Mouse (Mus musculus): ENCODE data around the gene 9930021J03Rik. TPM values are rescaled to one million over a fixed set of nuclear protein-coding genes. Genes with fewer than 3 reads are reported as not detected.

Gene 9930021J03Rik
- polyA plus RNA-seq, 1 experiment = 5.5 TPM

DNA sequence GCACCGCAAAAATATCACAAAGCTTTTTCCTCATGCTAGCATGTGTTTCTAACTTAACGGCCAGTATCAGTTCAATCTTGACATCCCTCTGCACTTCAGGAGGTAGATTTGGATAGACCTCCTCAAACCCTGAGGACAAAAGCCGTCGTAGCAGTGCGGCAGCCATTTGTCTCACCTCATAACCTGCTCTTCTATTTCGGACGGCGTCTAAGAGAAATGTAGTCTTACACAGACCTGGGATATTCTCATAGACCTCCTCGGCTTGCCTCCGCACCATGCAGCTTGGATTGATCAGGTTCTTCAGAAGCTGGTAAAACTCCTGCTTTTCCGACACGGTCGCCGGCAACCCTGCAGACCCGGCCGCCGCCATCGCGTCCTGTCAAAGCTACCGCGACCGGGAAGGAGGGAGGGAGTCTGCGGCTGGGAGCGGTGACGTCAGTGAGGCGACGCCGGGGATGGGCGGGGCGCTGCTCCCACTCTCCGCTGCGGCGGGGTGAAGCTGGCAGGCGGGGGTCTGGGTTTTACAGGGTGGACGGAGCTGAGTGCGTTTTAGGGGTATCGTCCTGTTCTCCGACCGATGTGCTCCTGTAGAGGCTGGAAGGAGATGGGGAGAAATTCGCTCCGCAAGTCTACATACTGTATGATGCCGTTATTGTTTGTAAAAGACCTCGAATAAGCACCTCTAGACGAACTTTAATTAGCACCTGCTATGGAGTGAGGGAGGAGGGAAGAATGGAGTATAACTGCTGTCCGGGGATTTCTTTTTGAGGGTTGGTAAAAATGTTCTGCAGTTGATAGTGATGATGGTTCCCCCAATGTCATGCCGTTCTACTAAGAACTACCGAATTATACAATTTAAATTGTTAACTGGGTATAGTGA, 7.0 kb upstream of the 9930021J03Rik start, which contains the start of gene Ranbp6:
TSS of gene Ranbp6 (minus strand) at position 394 of the 880 bp plus-strand sequence.
- under 1% methylated on average over 47 of the region's 47 CpGs for WGBS
- DNase-seq (ENCODE audit: low read depth, low spot score) = no peak

DNA sequence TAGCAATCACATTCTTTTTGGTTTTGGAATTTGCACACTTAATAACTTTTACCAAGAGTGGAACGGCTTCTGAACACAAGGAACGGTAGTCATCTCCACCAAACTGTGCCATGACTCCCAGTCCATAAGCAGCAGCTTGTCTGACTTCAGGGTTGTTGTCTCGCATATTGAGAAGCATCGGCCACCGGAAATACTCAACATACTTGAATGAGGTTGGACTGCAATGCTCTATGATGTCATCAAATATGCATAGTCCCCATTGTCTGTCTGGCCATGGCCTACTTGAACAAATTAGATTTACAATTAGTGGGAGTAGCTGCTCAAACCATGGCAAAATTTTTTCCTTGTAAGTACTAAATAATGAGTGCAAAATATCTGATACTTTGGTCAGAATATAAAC, 4.2 kb upstream of the 9930021J03Rik start:
- DNase-seq (ENCODE audit: low read depth, low spot score) = no peak
- WGBS = 95% methylated on average over 5 of the region's 5 CpGs

DNA sequence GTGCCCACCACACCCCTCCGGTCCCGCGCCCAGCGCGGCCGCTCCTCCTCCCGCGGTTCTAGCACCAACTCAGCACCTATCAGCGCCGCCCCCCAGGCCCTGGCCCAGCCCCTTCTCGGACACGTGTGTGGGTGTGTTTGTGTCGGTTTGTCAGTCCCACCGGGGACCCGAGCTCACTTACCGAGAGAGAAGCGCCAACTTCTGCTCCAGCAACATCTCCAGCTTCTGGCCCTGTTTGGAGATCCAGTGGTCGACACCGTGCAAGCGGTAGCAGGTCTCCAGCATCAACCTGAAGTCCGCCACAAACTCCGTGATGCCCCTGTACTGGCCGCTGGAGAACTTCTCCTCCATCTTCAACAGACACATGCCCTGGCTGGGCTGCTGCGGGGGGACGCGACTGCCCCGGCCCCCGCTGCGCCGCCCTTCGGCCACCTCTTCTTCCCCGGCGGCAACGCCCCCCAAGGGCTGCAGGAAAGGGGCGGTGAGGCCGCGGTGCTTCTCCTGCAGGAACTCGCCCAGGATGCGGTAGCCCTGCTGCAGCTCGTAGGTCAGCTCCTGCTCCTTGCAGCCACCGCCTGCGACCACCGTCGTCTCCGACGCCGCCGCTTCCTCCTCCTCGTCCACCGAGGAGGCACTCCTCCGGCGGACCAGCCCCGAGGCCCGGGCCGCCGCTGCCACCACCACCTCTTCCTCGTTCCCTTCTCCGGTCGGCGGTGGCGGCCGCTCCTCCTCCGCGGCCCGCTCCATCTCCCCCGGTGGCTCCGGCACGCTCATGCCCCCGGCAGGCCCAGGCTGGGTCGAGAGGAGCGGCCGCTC, 480 bp downstream of the 9930021J03Rik start:
- under 1% methylated on average over 69 of the region's 72 CpGs for WGBS
- DNase-seq (ENCODE audit: low read depth, low spot score) = no peak

DNA sequence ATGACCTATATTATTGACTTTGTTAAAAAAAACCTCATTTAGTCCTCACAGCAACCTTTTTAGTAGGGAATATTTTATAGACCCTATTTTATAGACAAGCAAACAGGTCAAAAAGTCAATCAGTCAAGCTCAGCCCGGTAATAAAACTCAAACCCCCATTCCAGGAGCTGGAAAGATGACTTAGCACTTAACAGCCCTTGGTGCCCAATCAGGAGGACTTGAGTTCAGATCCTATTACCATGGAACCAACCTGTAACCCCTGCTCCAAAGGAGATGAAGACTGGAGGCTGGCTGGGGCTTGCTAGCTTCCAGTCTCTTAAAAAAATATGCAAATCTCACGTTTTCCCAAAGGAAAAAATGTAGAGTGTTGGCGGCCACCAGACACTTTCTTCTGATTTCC, 1.8 kb downstream of the 9930021J03Rik start:
- 18% methylated on average over 3 of the region's 3 CpGs for WGBS
- DNase-seq (ENCODE audit: low read depth, low spot score) = no peak

DNA sequence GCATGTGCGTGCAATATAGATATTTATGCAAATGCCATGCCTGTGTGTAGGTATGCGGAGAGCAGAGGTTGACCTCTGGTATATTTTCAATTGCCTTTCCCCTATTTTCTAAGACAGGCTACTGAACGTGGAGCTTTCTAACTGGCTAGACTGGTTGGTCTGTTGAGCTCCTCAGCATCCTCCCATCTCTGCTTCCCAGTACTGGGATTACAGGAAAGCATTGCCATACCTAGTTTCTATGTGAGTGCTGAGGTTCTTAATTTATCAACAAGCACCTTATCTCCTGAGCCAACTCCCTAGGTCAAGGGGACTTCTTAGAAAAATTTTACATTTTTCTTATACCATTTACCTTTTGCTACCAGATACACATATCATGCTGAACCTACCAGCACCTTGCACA, 8.4 kb downstream of the 9930021J03Rik start:
- WGBS = 61% methylated on average over 3 of the region's 3 CpGs
- no peak for DNase-seq (ENCODE audit: low read depth, low spot score)

DNA sequence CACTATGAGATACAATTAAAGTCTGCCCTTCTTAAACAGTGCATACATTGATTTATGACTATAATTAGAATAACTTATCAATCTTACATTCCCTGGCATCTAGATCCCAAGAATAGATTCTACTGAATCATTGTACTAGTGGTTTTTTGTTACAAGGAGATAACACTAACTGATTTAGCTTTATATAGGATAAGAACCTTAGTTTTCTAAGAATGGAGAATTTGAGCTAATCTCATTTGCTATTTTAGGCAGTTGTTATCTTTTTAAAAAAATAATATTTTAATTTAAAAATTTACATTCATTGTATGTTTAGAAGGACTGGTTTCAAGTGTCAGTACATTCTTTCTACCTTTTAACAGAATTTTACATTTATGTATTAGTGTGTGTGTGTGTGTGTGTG, 17.8 kb downstream of the 9930021J03Rik start:
- DNase-seq (ENCODE audit: low read depth, low spot score) = no peak

DNA sequence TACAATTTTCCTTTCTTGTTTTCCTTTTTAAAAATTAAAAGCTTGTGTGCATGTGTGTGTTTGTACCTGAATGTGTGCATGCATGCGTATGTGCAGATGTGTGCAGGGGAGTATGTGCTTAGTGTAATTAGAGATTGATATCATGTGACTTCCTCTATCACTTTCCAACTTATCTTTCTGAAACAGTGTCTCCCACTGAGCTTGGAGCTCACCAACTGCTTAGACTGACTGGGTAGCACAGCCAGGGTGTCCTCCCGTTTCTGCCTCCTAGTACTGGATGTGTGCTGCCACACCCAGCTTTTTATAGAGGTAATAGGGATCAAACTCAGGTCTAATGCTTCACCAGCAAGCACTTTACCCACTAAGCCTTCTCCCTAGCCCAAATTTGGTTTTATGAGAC, 22.9 kb downstream of the 9930021J03Rik start:
- whole genome bisulfite sequencing = 56% methylated on average over 2 of the region's 2 CpGs
- no peak for DNase-seq (ENCODE audit: low read depth, low spot score)

DNA sequence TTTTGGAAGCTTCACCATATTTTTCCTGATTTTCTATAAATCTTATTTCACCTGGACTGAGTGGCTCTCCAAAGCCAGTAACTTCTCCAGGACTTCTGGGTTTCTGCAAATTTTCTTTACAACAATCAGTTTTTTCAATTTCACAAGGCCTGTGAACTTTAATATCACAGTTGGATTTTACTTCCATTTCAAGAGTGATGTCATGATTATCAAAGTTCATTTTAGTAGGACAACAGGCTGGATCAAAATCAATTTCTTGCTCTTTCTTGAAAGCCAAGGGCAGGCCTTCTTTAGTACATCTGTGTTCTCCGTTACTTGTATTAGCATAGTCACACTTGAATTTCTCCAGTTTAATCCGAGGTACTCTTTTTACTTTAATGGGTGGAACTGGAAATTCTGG, 51.9 kb downstream of the 9930021J03Rik start:
- WGBS = 86% methylated on average over 2 of the region's 2 CpGs
- DNase-seq (ENCODE audit: low read depth, low spot score) = no peak

DNA sequence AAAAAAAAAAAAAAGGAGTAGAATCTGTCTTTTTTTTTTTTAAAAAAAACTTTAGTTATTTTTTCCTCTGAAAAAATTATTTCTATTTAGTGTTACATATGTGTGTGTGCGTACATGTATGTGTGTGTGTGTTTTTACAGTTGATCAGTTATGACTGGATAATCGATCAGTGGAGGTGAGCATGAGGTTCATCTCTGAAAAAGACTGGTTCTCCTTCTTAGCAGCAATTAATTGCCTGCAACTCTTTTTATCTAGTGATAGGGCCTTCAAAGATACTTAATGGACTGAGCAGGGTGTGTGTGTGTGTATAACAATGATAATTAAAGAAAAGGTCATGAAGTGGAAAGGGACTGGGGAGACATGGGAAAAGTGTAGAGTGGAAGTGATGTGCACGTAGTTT, 54.8 kb downstream of the 9930021J03Rik start:
- no peak for DNase-seq (ENCODE audit: low read depth, low spot score)
- 97% methylated on average over 3 of the region's 3 CpGs for WGBS

DNA sequence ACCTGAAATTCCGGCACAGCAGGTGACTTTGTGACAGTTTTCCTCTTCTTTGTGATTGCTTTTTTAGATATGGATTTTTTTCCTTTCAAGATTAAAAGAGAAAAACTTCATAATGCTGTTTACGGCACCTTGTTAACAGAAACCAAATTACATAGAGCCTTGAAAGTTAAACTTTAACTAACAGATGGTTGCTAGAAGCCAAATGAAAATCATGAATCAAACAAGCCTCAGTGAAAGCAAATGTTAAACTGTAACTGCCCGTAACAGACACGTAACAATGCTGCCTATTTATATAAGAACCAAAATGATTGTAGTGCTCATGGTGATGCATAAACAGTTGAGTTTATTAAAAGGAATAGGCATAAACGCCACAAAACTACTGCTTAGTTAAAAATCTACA, 62.3 kb downstream of the 9930021J03Rik start:
- DNase-seq (ENCODE audit: low read depth, low spot score) = no peak
- 32% methylated on average over 5 of the region's 5 CpGs for WGBS

DNA sequence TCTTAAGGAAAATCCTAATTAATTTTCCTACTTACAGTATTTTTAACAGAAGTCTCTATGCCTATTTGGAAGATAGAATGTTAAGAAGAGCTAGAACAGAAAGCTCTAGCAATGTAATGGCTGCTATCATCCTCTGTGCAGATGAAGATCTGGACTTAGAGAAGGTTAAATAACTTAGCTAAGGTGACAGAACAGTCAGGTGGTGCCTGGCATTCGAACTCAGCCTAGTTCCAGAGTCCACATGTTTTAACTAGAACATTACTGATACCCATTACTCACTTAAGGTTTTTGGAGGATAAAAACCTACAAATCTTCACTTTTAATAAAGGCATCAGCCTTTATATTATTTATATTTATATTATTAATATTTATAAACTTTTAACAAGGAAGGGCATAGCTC, 65.1 kb downstream of the 9930021J03Rik start:
- 28% methylated on average over 1 of the region's 1 CpGs for WGBS
- DNase-seq (ENCODE audit: low read depth, low spot score) = no peak

DNA sequence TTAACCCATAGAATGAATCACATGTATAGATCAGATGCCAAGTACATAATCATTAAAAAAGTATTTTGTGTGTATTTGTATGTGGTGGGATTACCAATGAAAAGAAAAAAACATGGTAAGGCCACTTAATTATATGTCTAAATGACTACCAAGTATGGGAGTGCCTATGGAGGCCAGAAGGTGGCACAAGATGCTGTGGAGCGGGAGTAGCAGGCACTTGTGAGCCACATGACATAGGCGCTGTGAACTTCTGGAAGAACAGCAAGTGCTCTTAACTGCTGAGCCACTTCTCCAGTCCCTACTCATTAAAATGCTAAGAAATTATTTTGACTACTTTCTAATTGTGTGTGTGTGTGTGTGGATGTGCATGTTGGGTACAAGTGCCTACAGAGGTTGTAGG, 66.2 kb downstream of the 9930021J03Rik start:
- 53% methylated on average over 2 of the region's 2 CpGs for WGBS
- no peak for DNase-seq (ENCODE audit: low read depth, low spot score)

DNA sequence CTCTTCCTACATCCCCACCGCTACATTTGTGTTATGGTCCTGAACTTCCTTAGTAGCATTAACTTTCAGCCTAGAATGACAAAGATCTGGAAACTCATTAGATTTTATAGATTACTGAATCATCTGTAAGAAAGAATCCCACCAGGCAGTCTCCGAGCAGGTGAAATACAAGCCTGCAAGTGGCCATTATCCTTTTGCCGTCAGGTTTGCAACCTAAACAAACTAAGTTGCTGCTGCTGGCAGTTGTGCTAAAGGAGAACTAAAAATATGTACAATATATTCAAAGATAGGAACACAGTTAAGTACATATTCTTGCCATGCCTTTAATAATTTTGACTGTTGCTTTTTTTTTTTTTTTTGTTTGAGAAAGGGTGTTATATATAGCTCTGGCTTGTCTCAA, 70.4 kb downstream of the 9930021J03Rik start:
- no peak for DNase-seq (ENCODE audit: low read depth, low spot score)
- 85% methylated on average over 3 of the region's 3 CpGs for WGBS

DNA sequence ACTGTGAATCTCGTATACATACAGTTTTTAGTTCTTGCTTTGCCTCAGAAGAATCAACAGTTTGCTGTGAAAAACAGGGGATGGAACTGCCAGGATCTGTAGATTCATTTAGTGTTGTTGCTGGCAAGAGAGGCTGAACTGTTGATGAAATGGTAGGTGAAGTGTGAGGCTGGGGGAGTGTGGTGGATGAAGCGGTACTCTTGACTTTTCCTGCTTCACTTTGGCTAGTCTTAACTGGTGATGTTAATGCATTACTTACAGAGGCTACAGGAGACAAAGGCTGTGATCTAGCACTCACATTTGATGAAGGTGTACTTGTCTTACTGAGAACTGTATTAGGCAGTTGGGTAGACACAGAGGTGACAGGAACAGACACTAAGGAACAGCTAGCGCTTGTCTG, 87.3 kb downstream of the 9930021J03Rik start:
- DNase-seq (ENCODE audit: low read depth, low spot score) = no peak
- 75% methylated on average over 3 of the region's 3 CpGs for WGBS

DNA sequence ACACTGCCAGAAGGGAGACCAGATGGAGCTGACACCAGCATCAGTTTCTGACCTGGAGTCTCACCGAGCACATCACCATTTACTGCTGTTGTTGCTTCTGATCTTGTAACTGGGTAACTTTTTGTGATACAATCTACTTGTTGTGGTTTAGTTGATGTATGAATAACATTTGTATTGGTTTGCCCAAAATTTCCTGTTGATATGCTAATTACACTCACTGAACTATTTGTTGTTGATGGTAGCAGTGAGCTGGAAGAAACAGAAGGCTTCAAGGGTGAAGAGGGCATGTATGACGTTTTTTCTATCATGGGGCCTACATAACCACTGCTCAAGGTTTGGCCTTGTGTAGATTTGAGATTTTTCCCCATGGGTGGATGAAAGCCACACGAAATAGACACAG, 87.9 kb downstream of the 9930021J03Rik start:
- DNase-seq (ENCODE audit: low read depth, low spot score) = no peak
- 61% methylated on average over 3 of the region's 3 CpGs for WGBS

DNA sequence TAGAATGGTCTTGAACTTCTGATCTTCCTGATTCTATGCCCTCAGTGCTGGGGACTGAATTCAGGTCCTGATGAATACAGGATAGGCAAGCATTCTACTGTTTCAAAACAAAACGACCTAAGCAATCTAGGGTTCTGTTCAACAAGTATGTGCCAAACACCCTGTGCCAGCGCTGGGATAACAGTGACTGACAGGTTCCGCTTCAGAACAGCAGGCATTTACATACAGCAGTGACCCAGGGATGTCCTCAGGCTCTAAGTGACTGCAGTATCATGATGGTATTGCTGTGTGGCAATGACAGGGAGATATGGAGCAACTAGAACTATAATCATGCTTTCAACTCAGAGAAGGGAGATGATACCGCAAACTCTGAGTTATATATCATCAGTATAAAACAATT, 92.3 kb downstream of the 9930021J03Rik start:
- no peak for DNase-seq (ENCODE audit: low read depth, low spot score)
- WGBS = 92% methylated on average over 4 of the region's 4 CpGs

DNA sequence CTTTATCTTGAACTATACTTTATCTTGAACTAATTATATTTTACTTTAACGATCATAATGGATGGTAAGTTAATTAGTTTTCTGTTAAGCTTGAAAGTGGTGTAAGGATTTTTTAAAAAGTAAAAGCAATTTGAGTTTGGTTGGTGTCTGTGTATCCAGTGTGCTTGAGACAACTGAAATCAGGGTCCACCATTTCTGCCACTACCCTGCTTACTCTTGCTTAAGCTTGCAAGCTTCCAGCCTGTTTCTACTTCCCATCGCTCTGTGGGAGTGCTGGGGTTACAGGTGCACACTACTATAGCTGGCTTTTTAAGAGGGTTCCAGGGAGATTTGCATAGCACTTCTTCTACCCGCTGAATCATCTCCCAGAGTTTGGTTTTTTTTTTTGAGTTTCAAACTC, 96.3 kb downstream of the 9930021J03Rik start:
- DNase-seq (ENCODE audit: low read depth, low spot score) = no peak
- WGBS = 80% methylated on average over 3 of the region's 3 CpGs

DNA sequence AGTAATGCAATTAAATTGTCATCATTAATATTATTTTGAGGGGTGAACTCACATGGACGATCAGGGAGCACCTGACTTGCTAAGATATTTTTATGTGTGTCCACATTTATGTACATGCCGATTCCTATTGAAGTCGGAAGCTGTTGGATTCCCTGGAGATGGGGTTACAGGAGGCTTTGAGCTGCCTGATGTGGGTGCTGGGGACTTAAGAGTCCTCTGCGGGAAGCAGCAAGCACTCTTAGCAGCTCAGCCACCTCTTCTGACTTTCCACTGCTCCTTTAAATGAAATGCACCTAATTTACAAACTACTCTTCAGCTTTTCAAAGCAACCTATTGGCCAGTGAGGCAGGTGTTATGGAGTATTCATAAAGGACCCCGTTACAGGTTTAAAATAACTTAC, 97.3 kb downstream of the 9930021J03Rik start:
- WGBS = 47% methylated on average over 5 of the region's 5 CpGs
- no peak for DNase-seq (ENCODE audit: low read depth, low spot score)

DNA sequence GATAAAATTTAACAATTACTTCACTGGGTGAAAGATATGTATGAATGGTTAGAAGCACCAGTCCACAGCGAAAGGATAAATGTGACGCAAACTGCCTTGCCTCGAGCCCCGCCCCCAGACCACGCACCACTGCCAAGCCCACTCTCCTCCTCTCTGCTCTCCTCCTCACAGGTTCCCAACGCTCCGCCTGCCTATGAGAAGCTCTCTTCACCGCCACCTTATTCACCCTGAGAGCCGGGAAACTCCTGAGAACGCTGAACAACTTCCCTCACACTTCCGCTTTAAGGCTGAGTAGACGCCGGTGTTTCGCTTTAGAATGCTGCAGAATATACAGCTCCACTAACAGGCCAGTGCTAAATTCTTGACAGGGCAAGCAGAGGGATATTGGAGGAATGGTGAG, 97.8 kb downstream of the 9930021J03Rik start:
- 34% methylated on average over 14 of the region's 14 CpGs for WGBS
- no peak for DNase-seq (ENCODE audit: low read depth, low spot score)

DNA sequence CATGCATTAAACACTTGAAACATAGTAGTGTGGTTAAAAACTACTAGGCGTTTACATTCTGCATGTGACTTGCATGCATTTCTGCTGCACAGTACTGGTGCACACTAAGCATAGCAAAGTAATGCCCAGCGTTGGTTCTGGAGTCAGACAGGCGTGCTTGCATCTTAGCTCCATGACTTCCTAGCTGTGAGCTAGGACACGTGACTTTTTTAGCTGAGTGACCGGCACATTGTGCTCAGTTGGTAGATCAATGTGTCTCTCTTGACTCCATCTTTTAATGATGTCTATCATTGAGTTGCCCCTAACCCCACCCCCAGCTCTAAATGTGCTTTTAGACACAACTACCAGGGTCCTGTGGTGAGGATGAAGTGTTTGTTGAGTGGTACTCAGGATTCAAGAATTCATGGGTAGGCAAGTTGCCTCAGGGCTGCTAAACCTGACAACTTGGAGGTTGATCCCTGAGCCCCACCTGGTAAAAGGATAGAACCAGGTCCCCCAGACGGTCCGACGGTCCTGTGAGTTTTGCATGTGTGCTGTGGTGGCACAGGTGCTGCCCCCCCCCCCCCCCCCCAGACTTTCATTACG, 98.4 kb downstream of the 9930021J03Rik start:
- WGBS = 83% methylated on average over 9 of the region's 9 CpGs
- DNase-seq (ENCODE audit: low read depth, low spot score) = no peak

DNA sequence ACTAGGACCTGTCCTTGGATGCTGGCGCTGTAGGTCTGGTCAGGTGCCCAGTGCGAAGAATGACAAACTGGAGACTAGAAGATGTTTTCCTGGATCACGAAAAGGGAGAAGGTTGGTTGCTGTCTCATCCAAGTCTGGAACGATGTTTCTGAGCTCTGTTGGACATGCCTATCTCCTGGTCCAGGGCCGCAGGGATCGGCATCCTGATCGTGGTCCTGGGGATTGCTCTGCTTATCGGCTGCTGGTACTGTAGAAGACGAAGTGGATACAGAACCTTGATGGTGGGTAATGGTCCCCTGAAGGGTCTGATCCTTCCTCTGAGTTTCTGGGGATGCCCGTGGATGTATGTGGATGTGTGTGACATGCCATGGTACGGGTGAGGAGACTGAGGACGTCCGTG, 101.4 kb downstream of the 9930021J03Rik start:
- DNase-seq (ENCODE audit: low read depth, low spot score) = no peak
- WGBS = 95% methylated on average over 13 of the region's 13 CpGs

All from large intestine, adult 2 months (tissue).